Mouse (Mus musculus): Measurements from ENCODE around the gene Dffa.
A peak's percentile ranks its signal among the peaks of the same experiment; 100 is the strongest.

DNA sequence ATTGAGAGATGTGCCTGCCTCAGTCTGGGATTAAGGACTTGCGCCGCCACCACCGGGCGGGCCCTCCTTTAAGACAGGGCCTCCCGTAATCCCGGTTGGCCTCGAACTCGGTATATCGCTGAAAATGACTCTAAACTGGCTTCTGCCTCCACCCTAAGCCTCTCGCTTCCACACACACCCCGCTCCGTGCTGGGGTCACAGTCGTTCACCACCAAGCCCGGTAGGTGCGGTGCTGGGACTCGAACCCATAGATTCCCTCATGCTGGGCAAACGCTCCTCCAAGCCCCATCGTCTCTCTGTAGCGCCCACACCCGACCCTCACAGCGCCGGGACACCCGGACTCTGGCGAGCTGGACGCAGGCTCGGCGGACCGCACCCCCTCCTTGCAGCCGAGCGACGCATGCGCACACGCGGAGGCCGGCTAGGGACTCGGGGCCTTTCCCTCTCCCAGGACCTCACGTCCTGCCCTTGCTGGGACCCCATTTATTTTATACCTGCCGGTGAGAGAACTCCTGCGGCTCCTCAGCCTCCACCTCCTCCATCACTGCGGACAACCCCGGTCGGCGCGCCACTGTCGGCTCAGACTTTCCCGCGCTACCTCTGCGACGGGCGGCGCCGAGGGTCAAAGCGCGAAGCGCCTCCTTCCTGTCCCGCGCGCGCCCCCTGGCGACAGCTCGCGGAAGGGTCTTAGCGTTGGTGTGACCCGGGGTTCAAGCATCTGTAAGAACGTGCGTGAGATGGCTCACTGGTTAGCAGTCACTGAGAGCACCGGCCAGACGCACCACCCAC, 33.2 kb downstream of the Dffa start, which contains the start of gene Cenps:
- TF ChIP-seq CTCF (IDR thresholded peaks at IDR 0.05; ENCODE audit: low read depth, low read length) (peak; percentile 79), EP300 (IDR thresholded peaks at IDR 0.05; ENCODE audit: insufficient read depth, low read depth, low read length) (no peak), POLR2A (IDR thresholded peaks at IDR 0.05; ENCODE audit: insufficient read depth, low read length) (no peak)
